Mouse (Mus musculus) spleen, postnatal 4 days (tissue): Measurements from ENCODE around the gene Zfp704.

Source experiments
- DNase-seq, 2 experiments: peaks; one replicate each; pipeline ENCODE4 v3.0.0; 2022; ENCODE audit warnings: low spot score in 2 of 2

Zfp704 gene

DNA sequence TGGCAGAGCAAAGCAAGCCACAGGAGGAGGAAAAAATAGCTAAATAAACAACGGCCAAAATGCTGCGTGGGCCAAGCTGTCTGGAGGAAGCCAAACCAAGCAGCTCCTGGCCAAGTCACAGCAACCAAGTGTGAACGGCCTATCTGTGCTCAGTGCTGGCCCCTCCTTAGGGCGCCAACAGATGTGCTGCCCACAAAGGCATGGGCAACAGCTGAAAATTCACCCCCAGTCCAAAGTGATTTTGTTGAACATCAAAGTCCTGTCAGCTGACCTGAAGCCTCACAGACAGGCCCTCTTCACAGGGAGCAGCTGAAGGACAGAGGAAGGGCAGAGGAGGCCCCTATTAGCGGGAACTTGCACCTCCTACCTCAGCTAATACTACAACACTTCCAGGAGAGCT is 148.2 kb downstream of the Zfp704 start:
- DNase-seq = no peak

DNA sequence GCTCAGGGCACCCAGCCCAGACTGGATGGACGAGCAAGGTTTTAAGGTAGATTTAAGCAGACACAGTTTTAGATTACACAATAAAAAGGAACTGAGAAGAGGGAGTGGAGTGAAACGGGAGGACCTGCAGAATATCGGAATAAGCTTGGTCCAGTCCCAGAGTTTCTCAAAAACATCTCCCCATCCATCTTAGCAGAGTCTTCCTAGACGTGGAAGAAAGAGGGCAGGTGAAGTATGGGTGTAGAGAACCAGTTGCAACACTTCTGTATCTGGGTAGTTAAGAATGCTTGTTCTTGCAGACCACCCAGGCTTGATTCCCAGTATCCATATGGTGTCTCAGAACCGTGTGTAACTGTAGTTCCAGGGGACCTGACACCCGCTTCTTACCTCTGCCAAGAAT is 149.6 kb downstream of the Zfp704 start:
- no peak for DNase-seq

DNA sequence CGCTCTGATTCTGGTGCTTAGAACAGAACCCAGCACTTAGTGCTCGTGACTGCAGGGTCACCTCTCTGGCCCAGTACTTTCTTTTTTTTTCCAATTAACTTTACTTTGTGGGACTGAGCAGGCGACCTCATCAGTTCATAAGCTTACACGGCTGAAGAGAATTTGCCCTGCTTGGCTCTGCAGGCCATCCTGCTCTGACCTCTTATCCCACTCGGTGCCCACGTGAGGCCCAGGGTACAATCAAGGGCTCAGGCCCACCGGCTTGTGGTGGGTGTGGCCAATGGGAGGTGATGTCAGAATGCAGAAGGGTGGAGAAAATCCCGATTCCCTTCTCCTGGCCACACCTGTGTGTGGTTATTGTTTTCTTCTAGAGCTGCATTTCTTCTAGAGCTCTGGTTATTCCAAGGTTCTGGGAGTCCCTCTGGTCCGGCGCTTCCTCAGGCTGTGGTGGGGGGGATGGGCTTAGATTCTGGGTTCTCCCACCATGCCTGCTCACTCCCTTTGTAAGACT is 153.4 kb downstream of the Zfp704 start:
- no peak for DNase-seq

DNA sequence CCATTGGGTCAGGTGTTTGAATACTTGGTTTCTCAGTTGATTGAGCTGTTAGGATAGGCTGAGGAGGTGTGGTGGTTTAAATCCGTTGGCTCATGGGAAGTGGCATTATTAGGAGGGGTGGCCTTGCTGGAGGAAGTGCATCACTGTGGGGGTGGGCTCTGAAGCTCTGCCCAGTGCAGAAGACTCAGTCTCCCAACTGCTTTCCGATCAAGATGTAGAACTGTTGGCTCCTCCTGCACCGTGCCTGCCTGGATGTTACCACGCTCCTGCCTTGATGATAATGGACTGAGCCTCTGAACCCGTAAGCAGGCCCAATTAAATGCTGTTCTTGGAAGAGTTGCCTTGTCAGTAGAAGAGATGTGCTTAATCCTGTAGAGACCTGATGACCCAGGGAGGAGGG is 154.5 kb downstream of the Zfp704 start:
- no peak for DNase-seq

DNA sequence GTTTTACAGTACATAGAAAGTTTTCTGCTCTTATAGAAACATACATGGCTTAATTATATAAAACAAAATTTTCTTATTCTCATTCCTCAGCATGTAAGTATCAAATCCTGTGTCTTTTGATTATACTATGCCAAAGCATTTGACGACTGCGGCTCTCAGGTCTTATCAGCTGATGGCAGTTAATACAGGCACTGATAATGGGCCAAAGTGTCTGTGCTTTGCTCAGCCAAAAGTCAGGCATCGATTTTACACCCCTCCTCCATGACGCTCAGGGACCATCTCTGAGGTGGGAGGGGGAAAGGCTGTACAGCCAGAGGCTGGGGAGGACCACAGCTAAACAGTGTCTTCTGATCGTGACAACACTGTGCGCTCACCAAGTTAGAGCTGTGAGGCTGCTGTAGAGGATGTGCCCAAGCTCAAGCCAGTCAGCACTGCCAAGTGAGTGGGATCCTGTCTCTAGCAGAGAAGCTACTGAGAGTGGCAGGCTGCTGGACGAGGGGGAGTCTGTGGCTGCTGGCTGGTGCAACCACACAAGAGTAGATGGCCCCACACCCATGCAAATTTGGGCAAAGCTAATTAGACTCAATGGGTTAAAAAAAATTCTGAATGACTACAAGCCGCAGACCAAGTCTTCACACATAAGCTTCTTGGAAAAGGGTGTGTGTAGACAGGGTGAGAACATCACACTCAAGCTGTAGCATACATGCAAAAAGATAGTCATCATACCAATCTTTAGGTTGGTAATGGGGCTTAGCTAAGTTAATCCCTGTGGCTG is 155.1 kb downstream of the Zfp704 start:
- no peak for DNase-seq

DNA sequence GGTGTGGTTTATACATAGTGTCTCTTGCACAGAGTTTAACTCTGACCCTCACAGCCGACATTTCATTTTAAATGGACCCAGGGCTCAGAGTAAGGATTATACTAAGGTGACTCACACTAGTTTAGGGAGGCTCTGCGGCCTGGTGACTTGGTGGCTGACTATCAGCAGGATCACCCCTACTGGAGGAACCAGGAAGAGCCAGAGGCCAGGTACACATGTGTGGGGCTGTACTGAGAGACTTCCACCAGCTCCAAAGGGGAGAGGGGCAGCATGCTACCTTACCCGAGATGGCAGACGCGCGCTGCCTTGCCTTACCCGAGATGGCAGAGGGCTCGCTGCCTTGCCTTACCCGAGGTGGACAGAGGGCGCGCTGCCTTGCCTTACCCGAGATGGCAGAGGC is 159.4 kb downstream of the Zfp704 start:
- no peak for DNase-seq

DNA sequence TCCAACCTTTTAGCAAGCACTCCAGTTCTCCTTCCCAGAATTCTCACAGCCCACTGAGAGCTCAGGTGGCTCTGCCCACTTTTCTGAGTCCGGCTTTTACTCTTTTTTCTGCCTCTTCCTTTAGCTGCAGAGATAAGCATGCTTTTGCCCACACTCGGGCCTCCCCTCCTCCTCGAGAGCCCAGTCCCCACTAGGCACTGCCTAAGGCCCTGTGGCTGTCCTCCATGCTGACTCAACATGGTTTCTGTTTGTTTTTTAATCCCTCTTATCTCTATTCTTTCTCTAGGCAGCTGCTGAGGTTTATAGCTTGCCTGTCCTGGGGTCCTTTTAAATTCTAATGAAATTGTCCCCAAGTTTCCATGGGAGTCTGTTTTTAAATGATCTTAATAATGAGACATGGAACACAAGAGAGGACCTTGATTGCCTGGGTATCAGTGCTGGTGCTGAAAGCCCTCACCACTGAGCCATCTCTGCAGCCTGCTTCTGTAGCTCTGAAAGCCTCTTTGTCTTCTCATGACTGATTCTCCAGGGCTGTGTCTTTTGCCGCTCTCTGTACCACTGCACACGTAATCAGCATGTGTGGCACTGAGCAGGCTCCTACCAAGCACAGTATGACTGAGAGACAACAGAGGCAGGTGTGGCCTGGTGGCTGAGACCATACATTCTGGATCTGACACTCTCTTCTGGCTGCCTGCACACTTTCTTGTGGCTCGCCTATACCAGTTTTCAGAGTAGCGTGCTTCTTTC is 160.5 kb downstream of the Zfp704 start:
- no peak for DNase-seq

DNA sequence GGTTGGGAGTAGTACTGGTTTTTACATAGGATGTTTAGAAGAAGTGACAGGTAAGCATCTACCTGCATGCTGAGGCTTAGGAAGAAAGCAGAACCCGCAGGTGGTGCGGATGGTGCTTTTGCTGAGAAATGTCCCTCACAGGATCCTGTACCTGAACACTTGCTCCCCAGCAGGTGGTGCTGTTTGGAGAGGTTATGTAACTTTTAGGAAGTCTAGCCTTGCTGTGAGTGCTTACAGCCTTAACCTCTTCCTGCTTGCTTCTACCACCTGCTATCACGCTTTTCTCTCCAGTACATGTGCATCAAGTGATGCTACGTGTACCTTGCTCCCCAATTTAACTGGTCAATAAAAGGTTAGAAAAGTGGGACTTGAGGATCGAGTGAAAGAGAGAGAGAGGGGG is 161.3 kb downstream of the Zfp704 start:
- no peak for DNase-seq

DNA sequence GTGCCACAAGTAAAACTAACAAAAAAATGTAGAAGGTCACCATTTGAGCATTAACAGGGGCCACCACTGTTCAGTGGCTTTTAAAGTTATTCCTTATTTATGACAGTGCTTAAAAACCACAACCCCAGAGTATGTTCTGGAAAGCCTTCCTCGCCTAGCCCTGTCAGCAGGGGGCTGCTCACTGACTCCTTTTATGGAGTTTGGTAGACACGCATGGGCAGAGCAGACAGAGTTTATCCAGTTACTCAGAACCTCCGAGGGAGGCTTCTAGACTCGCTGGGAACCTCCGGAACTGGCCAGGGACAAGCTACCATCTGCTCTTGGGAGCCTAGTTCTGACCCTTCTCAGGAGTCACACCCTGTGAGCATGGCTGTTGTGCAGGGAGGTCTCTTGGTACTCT is 165.3 kb downstream of the Zfp704 start:
- DNase-seq = no peak

DNA sequence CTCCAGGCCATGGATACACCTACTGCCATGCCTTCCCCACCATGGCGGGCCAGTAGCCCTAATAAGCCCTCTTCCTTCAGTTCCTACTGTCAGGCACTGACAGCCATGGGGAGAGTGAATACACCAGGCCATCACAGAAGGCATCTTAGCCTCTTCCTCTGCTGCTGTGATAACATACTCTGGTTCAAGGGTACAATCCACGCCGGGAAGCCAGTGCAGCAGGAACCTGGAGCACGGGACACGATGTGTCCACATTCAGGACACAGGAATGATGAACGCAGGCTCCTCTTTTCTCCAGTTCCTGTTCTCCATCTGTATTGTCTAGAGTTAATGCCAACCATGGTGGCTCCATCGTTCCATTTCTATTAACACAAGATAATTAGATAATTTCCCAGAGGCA is 165.9 kb downstream of the Zfp704 start:
- DNase-seq = no peak

DNA sequence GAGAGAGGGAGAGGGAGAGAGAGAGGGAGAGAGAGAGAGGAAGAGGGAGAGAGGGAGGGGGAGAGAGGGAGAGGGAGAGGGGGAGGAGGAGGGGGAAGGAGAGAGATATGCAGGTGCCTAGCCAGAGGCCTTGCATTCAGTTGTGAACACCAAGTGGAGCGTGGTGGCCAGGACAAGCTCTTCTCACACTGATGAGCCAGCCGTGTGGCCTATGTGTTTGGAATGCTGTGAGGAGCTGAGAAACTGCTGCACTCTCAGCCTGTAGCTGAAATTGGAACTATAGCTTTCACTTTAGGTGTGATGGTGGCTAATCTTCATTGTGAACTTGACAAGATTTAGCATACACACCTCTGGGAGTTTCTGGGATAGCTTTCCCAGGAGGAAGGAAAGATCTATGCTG is 166.4 kb downstream of the Zfp704 start:
- no peak for DNase-seq

DNA sequence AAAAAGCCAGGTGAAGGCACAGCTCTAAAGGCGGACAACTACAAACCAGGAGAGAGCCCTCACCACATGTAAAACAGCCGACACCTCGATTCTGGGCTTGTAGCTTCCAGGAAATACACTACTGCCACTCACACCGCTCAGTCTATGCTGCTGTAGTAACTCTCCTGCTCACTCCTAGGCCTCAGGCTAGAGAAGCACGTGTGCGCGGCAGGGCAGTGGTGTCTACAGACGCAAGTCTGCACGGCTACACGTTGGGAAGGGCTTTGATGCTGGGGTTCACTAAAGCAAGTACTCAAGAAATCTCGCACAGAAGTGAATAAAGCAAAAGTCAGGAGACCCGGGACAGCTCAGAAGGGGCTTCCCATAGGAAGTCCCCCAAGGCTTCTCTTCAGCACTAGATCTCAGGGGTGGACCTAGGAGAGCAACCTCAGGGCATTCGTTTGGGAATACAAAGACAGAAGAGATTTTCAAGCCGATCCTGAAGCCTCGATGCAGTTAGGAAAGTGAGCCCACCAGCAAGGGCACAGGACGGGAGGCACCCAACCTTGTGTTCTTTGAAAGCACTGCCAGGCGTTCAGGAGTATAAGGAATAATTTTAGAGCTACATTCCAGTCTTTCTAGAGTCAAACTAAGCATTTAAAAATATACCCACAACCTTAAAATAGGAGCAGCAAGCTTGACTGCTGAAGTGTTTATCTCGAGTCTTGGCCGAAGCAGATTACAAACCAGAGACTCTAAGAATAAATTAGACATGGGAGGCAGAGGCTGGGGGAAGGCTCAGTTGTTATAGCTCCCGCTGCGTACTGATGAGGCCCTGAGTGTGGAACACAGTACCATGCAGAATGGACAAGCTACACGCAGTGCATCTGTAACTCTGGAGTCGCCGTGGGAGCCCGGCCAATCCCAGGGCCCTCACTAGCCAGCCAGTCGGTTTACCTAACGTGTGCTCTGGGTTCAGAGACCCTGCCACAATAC is 168.0 kb downstream of the Zfp704 start:
- DNase-seq = peak in 1 of 2 experiments; percentile 30

DNA sequence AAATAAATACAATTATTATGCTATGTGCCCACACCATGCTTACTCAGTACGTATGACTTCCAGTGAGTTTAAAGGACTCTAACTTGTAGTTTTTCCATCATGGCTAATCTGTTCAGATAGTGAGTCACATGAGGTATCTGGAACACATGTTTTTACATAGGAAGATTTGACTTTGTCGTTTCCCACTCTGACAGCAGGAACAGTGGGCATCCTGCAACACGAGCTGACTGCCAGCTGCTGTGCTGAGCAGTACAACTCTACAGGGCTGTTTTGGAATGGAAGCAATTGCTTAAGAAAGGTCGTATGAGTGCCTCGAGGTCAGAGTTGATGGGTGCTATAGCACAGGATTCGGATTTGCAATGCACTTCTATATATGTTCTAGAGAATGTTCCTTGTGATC is 169.4 kb downstream of the Zfp704 start:
- no peak for DNase-seq

DNA sequence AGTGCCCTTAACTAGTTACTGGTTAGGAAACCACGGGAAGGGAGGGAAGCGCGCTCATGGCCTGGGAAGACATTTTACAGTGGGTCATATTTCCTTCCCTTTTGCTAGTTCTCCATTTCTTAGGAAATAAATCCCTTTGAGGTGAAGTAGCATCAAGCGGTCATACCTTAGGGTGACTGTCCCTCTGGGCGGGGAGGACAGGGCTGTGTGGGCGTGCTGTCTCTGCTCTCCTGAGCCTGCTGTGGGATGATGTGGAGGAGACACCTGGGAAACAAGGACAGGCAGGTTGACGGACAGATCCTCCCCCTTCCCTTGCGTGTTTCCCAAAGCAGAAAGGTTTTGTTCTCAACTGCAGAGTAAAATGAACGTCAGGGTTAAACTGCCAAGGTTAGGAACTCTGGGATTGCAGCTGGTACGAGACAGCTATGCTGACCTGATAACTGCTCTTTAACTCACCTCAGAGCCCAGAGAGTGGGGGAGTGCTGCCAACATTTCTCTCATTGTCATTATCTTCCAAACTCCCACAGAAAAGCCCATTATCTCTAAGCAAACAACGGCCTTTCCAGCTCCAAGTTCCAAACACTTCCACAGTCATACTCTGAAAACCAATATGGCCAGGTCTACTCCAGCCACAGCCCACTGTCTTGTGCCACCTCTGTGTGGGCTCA is 170.1 kb downstream of the Zfp704 start:
- DNase-seq = no peak

DNA sequence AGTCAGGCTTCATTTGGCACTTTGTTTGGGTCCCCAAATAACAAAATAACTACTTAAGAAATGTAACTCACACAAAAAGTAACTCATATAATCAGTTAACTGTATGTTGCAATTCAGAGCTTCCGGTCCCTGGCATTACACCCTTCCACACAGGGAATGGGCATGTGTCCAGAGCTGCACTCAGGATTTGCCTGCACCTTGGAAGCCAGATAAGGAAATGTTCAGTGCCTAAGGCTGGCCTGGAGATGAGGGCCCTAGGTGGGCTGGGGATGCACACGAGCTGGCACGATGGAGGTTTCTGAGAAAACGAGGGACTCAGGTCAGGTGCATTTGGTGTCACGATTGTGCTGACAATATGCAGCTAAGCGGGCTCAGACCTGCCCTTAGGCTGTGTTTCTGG is 173.6 kb downstream of the Zfp704 start:
- no peak for DNase-seq

DNA sequence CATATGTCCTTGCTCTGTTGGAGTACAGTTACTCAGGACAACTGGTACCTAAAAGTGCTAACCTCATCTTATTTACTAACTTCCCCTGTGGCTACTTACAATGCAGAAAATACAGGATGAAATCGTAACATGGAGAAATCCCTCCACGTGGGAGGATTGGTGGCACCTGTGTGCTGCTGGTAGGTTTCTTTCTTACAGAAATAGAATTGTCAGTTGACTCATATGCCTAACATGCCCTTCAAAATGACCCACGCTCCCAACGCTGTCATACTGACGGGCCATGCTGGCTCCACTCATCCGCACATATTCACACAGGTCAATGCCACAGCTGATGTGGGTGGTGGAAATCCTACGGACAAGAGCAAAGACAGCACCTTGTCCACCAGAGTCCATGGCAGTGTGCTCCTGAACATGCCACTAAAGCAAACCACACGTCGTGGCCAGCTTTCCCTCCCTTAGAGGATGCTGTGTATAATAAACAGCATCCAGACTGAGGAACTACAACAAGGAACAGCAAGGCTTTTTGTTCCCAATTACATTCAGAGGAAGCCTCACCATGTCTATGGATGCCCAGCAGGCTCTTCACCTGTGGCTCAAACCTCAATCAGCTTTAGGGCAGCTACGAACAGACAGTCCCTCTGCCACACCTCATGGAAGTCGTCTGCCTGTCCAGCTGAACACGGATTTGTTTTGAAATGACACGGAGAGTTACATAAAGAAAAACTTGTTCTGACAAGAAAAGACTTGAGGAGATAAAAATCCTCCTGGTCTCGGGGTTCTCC is 175.3 kb downstream of the Zfp704 start:
- DNase-seq = no peak

DNA sequence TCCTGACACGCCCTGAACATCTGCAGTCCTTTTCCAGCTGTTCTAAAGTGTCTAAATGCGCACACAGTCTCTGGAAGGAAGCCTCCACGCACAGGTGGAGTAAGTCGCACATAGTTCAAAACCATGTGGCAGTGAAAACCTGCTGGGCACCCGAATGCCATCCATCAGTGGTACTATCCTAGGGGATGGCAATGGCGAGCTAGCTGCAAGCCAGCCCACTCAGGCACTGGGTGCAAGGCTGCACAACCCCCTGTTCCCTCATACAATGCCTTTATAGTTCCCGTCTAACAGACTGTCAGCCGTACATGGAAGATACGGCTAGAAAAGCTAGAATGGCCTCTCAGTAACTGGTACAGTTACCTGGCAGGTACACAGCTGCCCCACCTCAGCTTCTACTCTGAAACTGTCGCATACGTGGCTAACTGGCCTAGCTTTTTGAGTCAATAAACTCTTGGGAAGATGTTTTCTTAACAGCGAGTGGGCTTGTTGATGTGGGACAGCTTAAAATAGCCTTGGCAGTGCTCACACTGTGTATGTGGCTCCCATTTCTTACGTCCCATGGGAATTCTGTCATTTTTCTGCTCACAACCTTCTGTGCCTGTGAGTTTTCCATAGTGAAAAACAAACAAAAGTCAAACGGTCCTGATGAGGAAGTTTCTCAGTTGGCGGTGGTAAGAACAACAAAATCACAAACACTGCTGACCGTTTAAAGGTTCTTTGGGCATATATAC is 176.9 kb downstream of the Zfp704 start:
- no peak for DNase-seq

DNA sequence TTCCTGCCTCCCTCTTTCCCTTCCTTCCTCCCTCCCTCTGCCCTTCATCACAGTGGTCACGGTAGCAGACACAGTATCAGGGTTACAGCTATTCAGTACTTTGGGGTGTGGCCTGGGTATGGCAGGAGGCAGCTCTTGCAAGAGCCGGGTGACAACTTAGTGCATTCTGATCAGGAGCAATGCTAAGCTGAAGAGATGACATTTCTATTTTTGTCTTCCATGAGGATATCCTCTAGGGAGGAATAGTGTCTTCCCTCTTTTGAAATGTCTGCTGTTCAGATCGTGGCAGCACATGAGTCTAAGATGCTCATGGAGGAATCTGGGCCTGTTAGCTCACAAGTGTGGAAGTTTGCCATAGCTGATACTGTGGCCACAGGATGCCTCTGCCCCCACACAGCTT is 177.7 kb downstream of the Zfp704 start:
- no peak for DNase-seq

DNA sequence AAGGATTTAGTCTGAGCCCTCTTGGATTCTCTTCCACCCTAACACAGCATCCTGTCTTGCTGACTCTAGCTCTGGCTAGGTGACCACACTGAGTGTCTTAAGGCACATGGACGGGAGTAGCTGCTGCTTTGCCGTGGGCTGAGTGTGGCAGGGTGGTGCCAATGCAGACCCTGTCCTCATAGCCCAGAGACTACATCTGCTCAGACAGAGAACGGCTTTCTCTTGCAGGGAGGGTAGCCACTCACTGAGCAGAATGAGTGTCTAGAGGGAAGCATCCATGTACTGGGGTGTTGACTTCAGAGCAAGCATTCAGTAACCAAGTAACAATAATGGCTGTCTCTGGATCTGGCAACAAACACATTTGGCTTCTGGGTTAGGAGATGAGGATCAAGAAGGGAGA is 179.9 kb downstream of the Zfp704 start:
- no peak for DNase-seq

DNA sequence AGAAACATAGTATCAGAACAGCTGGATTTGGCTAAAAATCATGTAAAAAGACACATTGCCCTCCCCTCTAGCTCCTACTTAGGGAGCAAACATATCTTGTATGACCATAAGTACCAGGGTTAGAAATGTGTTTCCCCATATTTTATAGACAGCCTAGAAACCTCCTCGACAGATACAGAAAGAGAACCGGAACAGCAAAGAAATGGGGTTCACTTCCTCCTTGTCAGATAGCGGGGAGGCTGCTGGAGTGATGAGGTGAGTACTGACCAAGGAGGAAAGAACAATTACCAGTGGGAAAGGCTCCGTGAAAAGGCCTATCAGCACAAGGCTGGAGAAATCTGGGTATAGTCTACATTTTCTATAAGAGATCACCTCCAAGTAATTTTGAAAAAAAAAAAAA is 182.1 kb downstream of the Zfp704 start:
- DNase-seq = no peak
